8 mouse cellular contexts compared by ENCODE assay signal in the genomic region with DNA sequence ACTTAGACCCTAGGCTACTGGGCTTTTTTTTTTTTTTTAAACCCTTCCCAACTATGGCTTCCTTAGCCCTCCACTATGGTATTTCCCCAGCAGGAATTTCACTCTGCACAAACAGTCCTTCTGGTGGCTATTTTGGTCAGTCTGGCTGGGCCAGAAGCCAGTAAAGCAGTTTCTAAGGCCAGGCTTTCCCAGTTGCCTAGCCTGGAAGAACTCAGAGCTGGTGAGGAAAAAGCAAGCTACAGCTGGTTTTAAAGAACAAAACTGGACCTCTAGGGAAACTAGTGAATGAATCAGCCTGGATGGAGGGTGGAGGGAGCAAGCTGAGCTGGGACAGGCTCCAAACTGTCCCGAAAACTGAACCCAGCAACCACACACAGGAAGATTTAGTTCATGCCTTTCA. TPM values are rescaled to one million over a fixed set of nuclear protein-coding genes. Genes with fewer than 3 reads are reported as not detected.
DNase-seq lines count a peak whose midpoint lies in the region; ATAC-seq and TF ChIP-seq lines count a peak whose summit lies in the region.

No protein-coding gene starts in this region.

- peaks cover 20% of the 10 kb centered on the region for H3K4me1 ChIP-seq in liver, adult 2 months (ENCODE audit: control insufficient read depth, insufficient read depth, low read length)
- H3K4me1 ChIP-seq in heart, embryonic 13.5 days, result peaks cover 74% of the 10 kb centered on the region

- H3K9ac ChIP-seq in liver, adult 2 months (ENCODE audit: low read depth, low read length), result no peak overlapping the region
- H3K9ac ChIP-seq in heart, embryonic 13.5 days, result peak overlapping the region; percentile 55

- peak; percentile 43; the same call in 1 of the 2 replicates for ATAC-seq in heart, embryonic 13.5 days (ENCODE audit: extremely low read depth, insufficient number of reproducible peaks, low FRiP score, low TSS enrichment)

- no peaks in the 10 kb centered on the region for H3K9me3 ChIP-seq in heart, embryonic 13.5 days

- H3K27me3 ChIP-seq in liver, adult 2 months (ENCODE audit: control insufficient read depth, insufficient read depth, low read length), result no peaks in the 10 kb centered on the region
- H3K27me3 ChIP-seq in heart, embryonic 13.5 days (replicated peaks), result no peaks in the 10 kb centered on the region

- 35% methylated on average over 1 of the region's 1 CpGs for WGBS in liver, adult 2 months
- 18% methylated on average over 1 of the region's 1 CpGs for WGBS in heart, embryonic 13.5 days
- WGBS in macrophage (ENCODE audit: missing documents), result 54% methylated on average over 1 of the region's 1 CpGs

- H3K27ac ChIP-seq in liver, adult 2 months (replicated peaks; ENCODE audit: insufficient read depth, low read depth, low read length), result peak overlapping the region; percentile 43
- H3K27ac ChIP-seq in heart, embryonic 13.5 days (replicated peaks), result peak overlapping the region; percentile 99
- H3K27ac ChIP-seq in macrophage, result 0 out of 2 replicates have a peak overlapping the region, but pooled peaks have one; percentile 99

- no peak for TF ChIP-seq POLR2A in liver, adult 2 months (IDR thresholded peaks at IDR 0.05; ENCODE audit: extremely low read depth, insufficient read depth, low read length)

- peak overlapping the region; percentile 59 for H3K4me2 ChIP-seq in heart, embryonic 13.5 days

- DNase-seq in liver, adult 2 months (ENCODE audit: extremely low read depth, low read depth, low spot score), result peak; percentile 32
- DNase-seq in liver, result no peak
- peak; percentile 68 for DNase-seq in cerebellum, adult 8-10 months
- DNase-seq in kidney, postnatal 25 days, result peak; percentile 73 to 85
- no peak for DNase-seq in embryo, embryonic 10.5 days (ENCODE audit: low spot score)
- no peak for DNase-seq in thymus, adult 18-20 months

- no peaks in the 10 kb centered on the region for H3K36me3 ChIP-seq in liver, adult 2 months (ENCODE audit: control insufficient read depth, insufficient read depth, low read length)
- H3K36me3 ChIP-seq in heart, embryonic 13.5 days, result 0 out of 2 replicates have a peak, but pooled peaks cover 5% of the 10 kb centered on the region
- no peaks in the 10 kb centered on the region for H3K36me3 ChIP-seq in macrophage (ENCODE audit: inconsistent target)

- no peak for TF ChIP-seq CTCF in liver, adult 2 months (IDR thresholded peaks at IDR 0.05; ENCODE audit: low read depth, low read length)

- peaks cover 13% of the 10 kb centered on the region; the same call in 1 of the 2 replicates for H3K79me2 ChIP-seq in liver, adult 2 months (ENCODE audit: control insufficient read depth, insufficient read depth, low read length)
- peaks cover 85% of the 10 kb centered on the region for H3K79me2 ChIP-seq in macrophage (ENCODE audit: inconsistent target)

- H3K4me3 ChIP-seq in liver, adult 2 months (ENCODE audit: insufficient read depth, low read depth, low read length), result no peak overlapping the region
- H3K4me3 ChIP-seq in heart, embryonic 13.5 days, result peak overlapping the region; percentile 21; the same call in 1 of the 2 replicates
- H3K4me3 ChIP-seq in macrophage (ENCODE audit: inconsistent target), result no peak overlapping the region

RNA-seq across cellular contexts. Expression of gene Sp2, which starts 13.0 kb away (rescaled TPM):
- 0.28 and 0.54 TPM in 2 replicates for total RNA-seq in liver, adult 2 months (2014; rRNA removed)
- polyA plus RNA-seq in liver, adult 2 months (2012; rRNA removed), result 3.4 and 3.8 TPM in 2 replicates
- polyA plus RNA-seq in heart, embryonic 13.5 days (2015; fragmentation: Nextera tagmentation; extraction: Ambion mirVana), result 15.8 and 17.8 TPM in 2 replicates
- 1 to 10 TPM; 3.6 to 9.3 (median 5.3) TPM for total RNA-seq in macrophage (2018; cell fraction: chromatin; rRNA removed)
- total RNA-seq in macrophage (2018; cell fraction: cytosol; rRNA removed), result 10 to 100 TPM; 13.1 to 20.2 (median 16.4) TPM
- 10 to 100 TPM in 5 of 26 experiments, 1 to 10 TPM in 21; 6.2 to 11.6 (median 9.2) TPM for total RNA-seq in macrophage (2018; cell fraction: nucleus; rRNA removed)
- 10.9 to 20.7 TPM (median 12.1 TPM) in 3 replicates for polyA plus RNA-seq in macrophage (2018)

RNA-seq across cellular contexts. Expression of gene Pnpo, which starts 26.0 kb away (rescaled TPM):
- total RNA-seq in liver, adult 2 months (2014; rRNA removed), result 113 and 126 TPM in 2 replicates
- 170 and 175 TPM in 2 replicates for polyA plus RNA-seq in liver, adult 2 months (2012; rRNA removed)
- polyA plus RNA-seq in heart, embryonic 13.5 days (2015; fragmentation: Nextera tagmentation; extraction: Ambion mirVana), result 53.3 and 55.6 TPM in 2 replicates
- total RNA-seq in macrophage (2018; cell fraction: chromatin; rRNA removed), result 10 to 100 TPM in 5 of 26 experiments, 1 to 10 TPM in 19, under 1 TPM in 2; 0.44 to 15.2 (median 6.1) TPM
- 10 to 100 TPM; 11.1 to 22.6 (median 16.7) TPM for total RNA-seq in macrophage (2018; cell fraction: cytosol; rRNA removed)
- total RNA-seq in macrophage (2018; cell fraction: nucleus; rRNA removed), result 10 to 100 TPM in 10 of 26 experiments, 1 to 10 TPM in 16; 2.1 to 16.4 (median 7.4) TPM
- 15.4 to 17.0 TPM (median 15.6 TPM) in 3 replicates for polyA plus RNA-seq in macrophage (2018)

RNA-seq across cellular contexts. Expression of gene Prr15l, which starts 41.8 kb away (rescaled TPM):
- total RNA-seq in liver, adult 2 months (2014; rRNA removed), result 0.34 and 0.46 TPM in 2 replicates
- 0.60 and 0.64 TPM in 2 replicates for polyA plus RNA-seq in liver, adult 2 months (2012; rRNA removed)
- polyA plus RNA-seq in heart, embryonic 13.5 days (2015; fragmentation: Nextera tagmentation; extraction: Ambion mirVana), result 0.79 and 1.0 TPM in 2 replicates
- under 1 TPM in 1 of 26 experiments, not detected in 25; 0.62 TPM for total RNA-seq in macrophage (2018; cell fraction: chromatin; rRNA removed)
- total RNA-seq in macrophage (2018; cell fraction: cytosol; rRNA removed), result under 1 TPM in 1 of 26 experiments, not detected in 25; 0.13 TPM
- total RNA-seq in macrophage (2018; cell fraction: nucleus; rRNA removed), result under 1 TPM in 5 of 26 experiments, not detected in 21; 0.40 to 0.92 (median 0.72) TPM
- polyA plus RNA-seq in macrophage (2018), result 0.19 TPM in 1 of 3 replicates, not detected in the others

RNA-seq across cellular contexts. Expression of gene Sp6, which starts 43.4 kb away (rescaled TPM):
- under 0.01 and 0.09 TPM in 2 replicates for total RNA-seq in liver, adult 2 months (2014; rRNA removed)
- 0.04 and 0.05 TPM in 2 replicates for polyA plus RNA-seq in liver, adult 2 months (2012; rRNA removed)
- 0.18 and 0.21 TPM in 2 replicates for polyA plus RNA-seq in heart, embryonic 13.5 days (2015; fragmentation: Nextera tagmentation; extraction: Ambion mirVana)
- total RNA-seq in macrophage (2018; cell fraction: chromatin; rRNA removed), result under 1 TPM in 3 of 26 experiments, not detected in 23; 0.16 to 0.50 (median 0.20) TPM
- total RNA-seq in macrophage (2018; cell fraction: cytosol; rRNA removed), result under 1 TPM in 5 of 26 experiments, not detected in 21; 0.03 to 0.11 (median 0.04) TPM
- total RNA-seq in macrophage (2018; cell fraction: nucleus; rRNA removed), result under 1 TPM in 5 of 26 experiments, not detected in 21; 0.11 to 0.56 (median 0.17) TPM
- polyA plus RNA-seq in macrophage (2018), result 0.09 TPM in 1 of 3 replicates, not detected in the others

RNA-seq across cellular contexts. Expression of gene Cdk5rap3, which starts 53.5 kb away (rescaled TPM):
- 44.1 and 52.2 TPM in 2 replicates for total RNA-seq in liver, adult 2 months (2014; rRNA removed)
- polyA plus RNA-seq in liver, adult 2 months (2012; rRNA removed), result 36.6 and 50.5 TPM in 2 replicates
- polyA plus RNA-seq in heart, embryonic 13.5 days (2015; fragmentation: Nextera tagmentation; extraction: Ambion mirVana), result 50.4 and 52.4 TPM in 2 replicates
- total RNA-seq in macrophage (2018; cell fraction: chromatin; rRNA removed), result 10 to 100 TPM in 19 of 26 experiments, 1 to 10 TPM in 7; 3.0 to 54.9 (median 21.8) TPM
- 10 to 100 TPM in 23 of 26 experiments, 1 to 10 TPM in 3; 8.5 to 17.6 (median 13.3) TPM for total RNA-seq in macrophage (2018; cell fraction: cytosol; rRNA removed)
- 10 to 100 TPM in 17 of 26 experiments, 1 to 10 TPM in 9; 3.6 to 32.5 (median 14.1) TPM for total RNA-seq in macrophage (2018; cell fraction: nucleus; rRNA removed)
- 15.0 to 17.0 TPM (median 16.0 TPM) in 3 replicates for polyA plus RNA-seq in macrophage (2018)

Comparison
In these comparisons a context has a peak if more than half of its experiments do, and no peak if none do; other contexts are left out.
1. DNase-seq: peak in liver, adult 2 months (single experiment), cerebellum, adult 8-10 months (single experiment) and kidney, postnatal 25 days (2 of 2); none in liver (single experiment), embryo, embryonic 10.5 days (single experiment) and thymus, adult 18-20 months (0 of 2).
2. H3K27ac ChIP-seq: peak in every context shown above with its lines; median percentile 99 in heart, embryonic 13.5 days; 99 in macrophage; 43 in liver, adult 2 months.